Mouse (Mus musculus) left cerebral cortex, postnatal 14 days (tissue): ENCODE data around the gene Proser3. TPM values are rescaled to one million over a fixed set of nuclear protein-coding genes. Genes with fewer than 3 reads are reported as not detected.

Experiments
- DNase-seq, 2 experiments: peaks; one replicate each; pipeline ENCODE4 v3.0.0; 2021 to 2022; ENCODE audit warnings: low spot score in 2 of 2, mixed read lengths in 1 of 2
- intact Hi-C: fragments of 180-260 bp; cut with DNase I; formaldehyde crosslinking; loops from one replicate; pipeline ENCODE4 v1.15.1; 2025
- total RNA-seq, 2 experiments: library from RNA; stranded (reverse); gene quantifications; 2 replicates each; pipeline ENCODE4 v1.2.3; 2021

The Proser3 gene
- total RNA-seq, 2 experiments from 2014 or later = 2.7 to 3.8 TPM

- DNase-seq = no peak
- intact Hi-C loops = no loop called here
Measured at GRCm38 (mm10) chr7:30585170-30585569, 33.1 kb upstream of the Proser3 start.

GRCm38 (mm10) chr7:30584339-30584738 lies 32.2 kb upstream of the Proser3 start:
- intact Hi-C loops = no loop called here
- no peak for DNase-seq

GRCm38 (mm10) chr7:30581547-30581946 lies 29.4 kb upstream of the Proser3 start:
- no peak for DNase-seq
- intact Hi-C loops = no loop called here

GRCm38 (mm10) chr7:30579950-30580349 lies 27.9 kb upstream of the Proser3 start:
- no peak for DNase-seq

GRCm38 (mm10) chr7:30572969-30573368 lies 20.9 kb upstream of the Proser3 start:
- intact Hi-C loops = no loop called here
- no peak for DNase-seq

More at GRCm38 (mm10) chr7:30579950-30580349, 27.9 kb upstream of the Proser3 start:
- intact Hi-C loops = no loop called here

GRCm38 (mm10) chr7:30572389-30572788 lies 20.3 kb upstream of the Proser3 start:
- DNase-seq = no peak
- intact Hi-C loops = no loop called here

- intact Hi-C loops = no loop called here
- DNase-seq = no peak
Measured at GRCm38 (mm10) chr7:30567555-30567954, 15.5 kb upstream of the Proser3 start.

- intact Hi-C loops = no loop called here
- no peak for DNase-seq
Measured at GRCm38 (mm10) chr7:30566033-30566432, 13.9 kb upstream of the Proser3 start.

GRCm38 (mm10) chr7:30564970-30565571 lies 13.0 kb upstream of the Proser3 start, which contains the start of gene Igflr1:
Gene Igflr1 (plus strand): TSS chr7:30565427.
- intact Hi-C loops = no loop called here
- no peak for DNase-seq

- intact Hi-C loops = no loop called here
- no peak for DNase-seq
Measured at GRCm38 (mm10) chr7:30563906-30564280, 11.8 kb upstream of the Proser3 start.

- intact Hi-C loops = no loop called here
- peak; percentile 97 to 98 for DNase-seq
Measured at GRCm38 (mm10) chr7:30563117-30563905, 11.2 kb upstream of the Proser3 start, which contains the start of the genes U2af1l4, Gm49396 and Psenen. Gene U2af1l4 (plus strand): TSS chr7:30563301. Gene Gm49396 (plus strand): TSS chr7:30563344. Gene Psenen (minus strand): TSS chr7:30563627.

GRCm38 (mm10) chr7:30562526-30563116 lies 10.5 kb upstream of the Proser3 start:
- intact Hi-C loops = no loop called here
- DNase-seq = no peak

GRCm38 (mm10) chr7:30560296-30560695 lies 8.2 kb upstream of the Proser3 start:
- intact Hi-C loops = no loop called here

GRCm38 (mm10) chr7:30559443-30559954 lies 7.4 kb upstream of the Proser3 start, which contains the start of gene Lin37:
Gene Lin37 (minus strand): TSS chr7:30559838.
- peak; percentile 99 for DNase-seq
- intact Hi-C loops = no loop called here

More at GRCm38 (mm10) chr7:30560296-30560695, 8.2 kb upstream of the Proser3 start:
- DNase-seq = no peak

GRCm38 (mm10) chr7:30558656-30559442 lies 6.8 kb upstream of the Proser3 start:
- intact Hi-C loops = no loop called here

GRCm38 (mm10) chr7:30557901-30558514 lies 5.9 kb upstream of the Proser3 start:
- intact Hi-C loops = no loop called here
- no peak for DNase-seq

More at GRCm38 (mm10) chr7:30558656-30559442, 6.8 kb upstream of the Proser3 start:
- no peak for DNase-seq

- no peak for DNase-seq
- intact Hi-C loops = no loop called here
Measured at GRCm38 (mm10) chr7:30556894-30557536, 4.9 kb upstream of the Proser3 start.
